Mouse (Mus musculus): ENCODE measurements around the gene Cdc42se2.
A peak's percentile ranks its signal among the peaks of the same experiment; 100 is the strongest.

The Cdc42se2 gene

DNA sequence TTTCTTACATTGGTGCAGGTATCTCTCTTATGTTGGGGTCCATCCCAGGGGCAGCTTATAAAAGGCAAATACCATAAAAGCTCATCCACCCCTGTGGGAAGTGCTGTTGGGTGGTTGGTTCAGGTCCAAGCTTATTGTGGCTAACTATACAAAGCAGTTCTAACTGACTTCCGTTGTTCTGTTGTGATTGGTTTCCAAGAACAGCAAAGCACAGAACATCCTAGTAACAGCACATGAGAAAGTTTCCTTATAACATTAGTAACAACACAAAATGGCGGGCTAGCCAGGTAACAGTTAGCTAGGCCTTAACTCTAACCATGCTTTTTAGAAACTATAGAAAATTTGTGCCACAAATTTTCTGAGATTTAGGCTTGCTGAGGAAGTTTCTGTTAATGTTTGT, 79.3 kb downstream of the Cdc42se2 start:
- DNase-seq, result no peak

DNA sequence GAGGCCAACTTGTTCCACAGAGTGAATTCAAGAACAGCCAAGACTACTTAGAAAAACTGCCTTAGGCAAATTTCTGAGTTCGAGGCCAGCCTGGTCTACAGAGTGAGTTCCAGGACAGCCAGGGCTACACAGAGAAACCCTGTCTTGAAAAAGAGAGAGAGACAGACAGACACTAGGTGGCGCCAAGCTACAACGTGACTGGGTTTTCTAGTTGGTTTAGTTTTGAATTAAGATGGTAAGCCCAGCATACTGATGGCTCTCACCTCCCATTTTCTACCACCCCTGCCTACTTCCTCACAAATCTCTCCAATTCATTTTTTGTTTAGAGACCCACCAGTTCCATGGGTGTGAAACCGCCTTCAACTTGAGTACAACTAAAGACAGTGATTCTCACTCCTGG, 84.2 kb downstream of the Cdc42se2 start:
- DNase-seq, result peak; percentile 39 to 82

DNA sequence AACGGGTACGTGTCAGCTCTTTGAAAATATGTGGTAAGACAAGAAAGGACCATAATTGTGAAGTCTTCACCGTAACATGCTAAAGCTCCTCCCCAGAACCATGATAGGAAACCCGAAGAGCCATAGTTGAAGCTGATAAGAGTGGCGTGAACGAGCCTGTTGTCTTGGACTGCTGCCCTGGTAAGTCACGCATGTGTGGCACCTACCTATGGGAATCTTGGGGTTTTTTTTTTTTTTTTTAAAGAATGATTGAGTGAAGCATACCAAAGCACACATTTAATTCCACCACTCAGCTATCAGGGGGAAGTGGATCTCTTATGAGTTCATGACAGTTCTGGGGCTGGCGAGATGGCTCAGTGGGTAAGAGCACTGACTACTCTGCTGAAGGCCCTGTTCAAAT, 85.6 kb downstream of the Cdc42se2 start:
- DNase-seq, result no peak

DNA sequence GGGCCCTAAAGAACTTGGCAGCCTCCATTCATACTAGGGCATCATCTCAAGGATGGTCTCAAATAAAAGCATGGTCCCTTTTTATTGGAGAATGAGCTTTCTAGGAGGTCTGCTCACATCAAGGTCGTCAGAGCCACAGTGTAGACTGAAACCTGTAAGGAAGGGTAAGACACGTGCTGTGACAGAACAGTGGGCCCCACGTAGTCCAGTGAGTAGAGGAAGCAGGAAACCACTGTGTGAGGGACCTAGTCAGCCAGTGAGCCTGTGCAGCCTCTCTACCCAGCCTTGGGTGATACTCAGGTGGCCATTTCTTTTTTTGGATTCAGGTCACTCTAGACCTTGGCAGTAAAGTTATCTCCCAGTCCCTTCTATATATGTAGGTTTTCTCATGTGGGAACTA, 87.5 kb downstream of the Cdc42se2 start:
- no peak for DNase-seq

GRCm38 (mm10) chr11:54698636-54699035, 88.8 kb downstream of the Cdc42se2 start:
- no peak for DNase-seq

DNA sequence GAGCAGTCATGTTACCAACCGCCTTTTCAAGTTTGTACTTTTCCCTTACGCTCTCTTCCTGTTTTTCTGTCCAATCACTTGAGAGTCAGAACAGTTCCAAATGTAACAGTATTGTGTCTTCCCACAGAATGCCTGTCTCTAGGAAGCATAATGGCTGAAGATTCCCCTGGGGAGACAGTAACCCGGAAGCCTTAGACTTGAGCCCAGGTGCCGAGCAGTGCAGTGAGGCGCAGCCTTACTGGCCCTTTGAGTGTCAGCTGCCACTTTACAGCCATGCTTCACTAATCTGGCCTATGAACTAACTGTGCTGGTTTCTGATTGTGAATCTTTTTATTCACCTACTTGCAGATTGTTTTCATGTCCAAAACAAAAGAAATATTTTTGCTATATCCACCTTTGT, 89.9 kb downstream of the Cdc42se2 start:
- no peak for DNase-seq

- DNase-seq, result no peak
Observed at GRCm38 (mm10) chr11:54695951-54696350, 91.5 kb downstream of the Cdc42se2 start.

GRCm38 (mm10) chr11:54694291-54694690, 93.2 kb downstream of the Cdc42se2 start:
- no peak for DNase-seq

GRCm38 (mm10) chr11:54693696-54694095, 93.8 kb downstream of the Cdc42se2 start:
- no peak for DNase-seq

DNA sequence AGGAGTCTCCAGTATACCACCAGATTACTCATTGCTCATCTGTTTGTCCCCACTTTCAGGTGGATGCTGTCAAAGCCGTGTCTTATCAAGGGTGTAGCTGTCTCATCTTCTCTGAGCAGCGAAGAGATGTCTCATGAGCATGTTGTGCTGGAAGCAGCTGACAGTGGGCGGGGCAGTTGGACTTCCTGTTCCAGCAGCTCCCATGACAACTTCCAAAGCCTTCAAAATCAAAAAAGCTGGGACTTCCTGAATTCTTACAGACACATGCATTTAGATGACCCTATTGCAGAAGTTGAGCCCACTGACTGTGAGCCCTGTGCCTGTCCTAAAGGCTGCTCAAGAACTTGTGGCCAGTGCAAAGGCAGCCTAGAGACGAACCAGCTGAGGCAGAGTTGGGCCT, 96.3 kb downstream of the Cdc42se2 start:
- peak; percentile 55 to 59 for DNase-seq

DNA sequence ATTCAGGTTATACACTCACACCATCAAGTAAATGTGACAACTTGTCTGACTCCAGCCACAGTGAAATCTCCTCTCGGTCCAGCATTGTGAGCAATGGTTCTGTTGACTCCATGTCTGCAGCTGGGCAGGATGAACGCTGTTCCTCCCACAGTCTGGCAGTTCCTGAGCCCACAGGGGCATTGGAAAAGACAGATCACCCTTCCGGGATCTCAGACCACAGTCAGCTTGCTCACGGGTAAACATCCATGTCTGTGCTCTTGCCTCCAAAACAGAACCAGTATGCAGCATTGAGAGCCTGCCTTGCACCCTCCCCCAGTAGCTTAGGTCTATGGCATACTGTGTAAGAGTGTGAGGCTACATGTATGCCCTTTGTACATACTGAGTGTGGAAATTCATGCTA, 97.3 kb downstream of the Cdc42se2 start:
- no peak for DNase-seq

- DNase-seq, result no peak
Observed at GRCm38 (mm10) chr11:54684831-54685230, 102.6 kb downstream of the Cdc42se2 start.

GRCm38 (mm10) chr11:54679141-54679540, 108.3 kb downstream of the Cdc42se2 start:
- DNase-seq, result no peak

GRCm38 (mm10) chr11:54675792-54676489, 111.5 kb downstream of the Cdc42se2 start:
- DNase-seq, result no peak

GRCm38 (mm10) chr11:54673575-54674298, 113.7 kb downstream of the Cdc42se2 start:
- DNase-seq, result no peak
